Mouse (Mus musculus): ENCODE measurements around the gene Pisd.

Pisd gene

GRCm38 (mm10) chr5:32706226-32706780, 79.1 kb downstream of the Pisd start:
- no peak for DNase-seq (ENCODE audit: low spot score in 2 of 2)

DNA sequence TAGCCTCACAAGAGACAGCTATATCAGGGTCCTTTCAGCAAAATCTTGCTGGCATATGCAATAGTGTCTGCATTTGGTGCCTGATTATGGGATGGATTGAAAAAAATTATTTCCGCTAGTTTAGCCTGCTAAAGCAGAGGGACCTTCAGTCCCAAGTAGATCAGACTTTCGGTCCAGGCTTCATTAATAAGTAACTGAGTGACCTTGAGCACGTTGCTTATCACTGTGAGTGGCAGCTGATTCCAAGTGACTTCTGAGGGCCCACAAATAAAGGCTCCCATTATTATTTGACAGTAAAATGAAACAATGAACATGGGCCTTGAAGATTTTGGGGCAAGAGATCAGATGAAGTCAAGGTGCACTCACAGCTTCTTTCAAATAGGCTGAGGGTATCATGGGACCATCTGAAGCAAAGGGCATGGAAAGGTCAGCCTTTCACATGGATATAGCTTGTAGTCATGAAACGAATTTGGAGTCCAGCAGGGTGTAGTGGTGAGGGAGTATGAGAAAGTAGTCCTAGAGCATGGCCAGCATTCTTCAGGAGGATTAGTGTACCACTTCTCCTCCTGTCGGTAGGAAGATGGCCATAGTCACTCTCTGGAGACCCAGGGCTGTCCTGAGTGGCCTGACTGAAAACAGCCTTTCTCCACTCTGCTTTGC, 88.1 kb downstream of the Pisd start:
- no peak for DNase-seq (ENCODE audit: low spot score in 2 of 2)

DNA sequence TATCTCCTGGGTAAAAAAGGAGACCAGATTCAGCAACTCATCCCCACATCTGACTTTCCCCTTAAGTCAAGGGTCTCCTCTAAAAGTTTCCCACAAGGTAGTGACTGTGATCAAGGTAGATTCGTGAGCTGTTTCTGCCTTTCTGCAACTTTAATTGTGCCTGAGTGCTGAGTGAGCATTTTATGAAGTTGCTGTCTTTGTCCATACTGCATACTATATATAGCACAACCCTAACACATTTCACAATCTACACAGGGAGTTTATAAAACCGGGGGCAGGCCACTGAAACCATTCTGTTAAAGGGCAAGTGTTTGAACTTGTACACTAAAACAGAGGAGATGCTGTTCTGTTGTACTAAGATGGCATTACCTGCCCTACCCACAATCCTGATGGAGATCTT, 92.0 kb downstream of the Pisd start:
- DNase-seq (ENCODE audit: low spot score in 2 of 2) = no peak

Measured in cerebellum, postnatal 4 days (tissue).